Mouse (Mus musculus) CH12.LX (cell line): ENCODE measurements around the gene Zmynd8.

Experiments
- CHD2 ChIP-seq: IDR thresholded peaks from 2 replicates; pipeline ENCODE4 v1.6.1; 2011; ENCODE audit warnings: low read length, improper control_type of control experiment
- CTCF ChIP-seq, 2 experiments: IDR thresholded peaks in 1 of 2; conservative IDR thresholded peaks in 1 of 2; 2 replicates each; pipeline ENCODE4 v1.5.1; 2011 to 2012; ENCODE audit warnings: low read depth in 2 of 2, low read length in 2 of 2, improper control_type of control experiment in 1 of 2, inconsistent platforms in 1 of 2, mild to moderate bottlenecking in 1 of 2, moderate library complexity in 1 of 2
- E2F4 ChIP-seq: IDR thresholded peaks from 2 replicates; pipeline ENCODE4 v1.6.1; 2011; ENCODE audit warnings: low read depth, low read length, improper control_type of control experiment; ENCODE audit not compliant: insufficient replicate concordance
- MAZ ChIP-seq: IDR thresholded peaks from 2 replicates; pipeline ENCODE4 v1.6.1; 2012; ENCODE audit warnings: low read depth, mild to moderate bottlenecking, inconsistent platforms, low read length, improper control_type of control experiment, moderate library complexity
- POLR2A ChIP-seq: IDR thresholded peaks from 2 replicates; pipeline ENCODE4 v1.6.1; 2011; ENCODE audit warnings: low read depth, mild to moderate bottlenecking, improper control_type of control experiment, low read length
- USF1 ChIP-seq: IDR thresholded peaks from 2 replicates; pipeline ENCODE4 v1.6.1; 2014; ENCODE audit warnings: low read depth, mild to moderate bottlenecking, inconsistent platforms, low read length, improper control_type of control experiment
- ZKSCAN1 ChIP-seq: IDR thresholded peaks from 2 replicates; pipeline ENCODE4 v1.6.1; 2012; ENCODE audit warnings: low read depth, inconsistent platforms, low read length, improper control_type of control experiment, borderline replicate concordance
- ZMIZ1 ChIP-seq: IDR thresholded peaks from 2 replicates; pipeline ENCODE4 v1.6.1; 2012; ENCODE audit warnings: low read depth, mild to moderate bottlenecking, inconsistent platforms, low read length, improper control_type of control experiment

DNA sequence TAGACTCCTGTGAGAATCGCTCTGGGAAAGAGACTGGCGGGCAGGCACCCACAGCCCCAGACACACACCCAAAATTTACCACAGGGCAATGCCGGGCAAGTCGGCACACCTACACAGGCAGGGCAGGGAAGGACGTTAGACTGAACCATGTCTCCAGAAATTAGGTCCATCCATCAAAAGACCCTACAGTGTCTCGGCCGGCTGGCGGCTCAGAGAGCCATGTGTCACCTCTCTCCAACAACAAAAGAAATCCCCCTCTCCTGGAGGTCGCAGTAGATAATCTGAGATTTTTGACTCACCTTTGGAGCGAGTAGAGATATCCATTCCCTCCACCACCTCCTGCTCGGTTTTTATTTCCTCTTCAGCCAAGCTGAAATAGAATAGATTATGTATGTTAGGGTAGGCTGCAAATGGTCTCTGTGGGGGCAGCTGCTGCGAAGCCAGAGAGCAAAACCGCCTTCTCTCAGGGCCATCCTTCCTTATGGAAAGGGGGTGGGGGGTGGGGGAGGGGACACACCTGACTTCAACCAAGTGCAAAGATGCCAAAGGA, 23.3 kb downstream of the Zmynd8 start:
- TF ChIP-seq MAZ (no peak), POLR2A (no peak), ZMIZ1 (no peak), E2F4 (no peak), CTCF (conservative IDR thresholded peaks at IDR 0.05 in 1 of 2, IDR thresholded peaks at IDR 0.05 in 1 of 2; ENCODE audit: low read depth in 2 of 2, low read length in 2 of 2) (no peak), USF1 (no peak), ZKSCAN1 (no peak), CHD2 (no peak)
